8 mouse cellular contexts compared by ENCODE assay signal in the genomic region with DNA sequence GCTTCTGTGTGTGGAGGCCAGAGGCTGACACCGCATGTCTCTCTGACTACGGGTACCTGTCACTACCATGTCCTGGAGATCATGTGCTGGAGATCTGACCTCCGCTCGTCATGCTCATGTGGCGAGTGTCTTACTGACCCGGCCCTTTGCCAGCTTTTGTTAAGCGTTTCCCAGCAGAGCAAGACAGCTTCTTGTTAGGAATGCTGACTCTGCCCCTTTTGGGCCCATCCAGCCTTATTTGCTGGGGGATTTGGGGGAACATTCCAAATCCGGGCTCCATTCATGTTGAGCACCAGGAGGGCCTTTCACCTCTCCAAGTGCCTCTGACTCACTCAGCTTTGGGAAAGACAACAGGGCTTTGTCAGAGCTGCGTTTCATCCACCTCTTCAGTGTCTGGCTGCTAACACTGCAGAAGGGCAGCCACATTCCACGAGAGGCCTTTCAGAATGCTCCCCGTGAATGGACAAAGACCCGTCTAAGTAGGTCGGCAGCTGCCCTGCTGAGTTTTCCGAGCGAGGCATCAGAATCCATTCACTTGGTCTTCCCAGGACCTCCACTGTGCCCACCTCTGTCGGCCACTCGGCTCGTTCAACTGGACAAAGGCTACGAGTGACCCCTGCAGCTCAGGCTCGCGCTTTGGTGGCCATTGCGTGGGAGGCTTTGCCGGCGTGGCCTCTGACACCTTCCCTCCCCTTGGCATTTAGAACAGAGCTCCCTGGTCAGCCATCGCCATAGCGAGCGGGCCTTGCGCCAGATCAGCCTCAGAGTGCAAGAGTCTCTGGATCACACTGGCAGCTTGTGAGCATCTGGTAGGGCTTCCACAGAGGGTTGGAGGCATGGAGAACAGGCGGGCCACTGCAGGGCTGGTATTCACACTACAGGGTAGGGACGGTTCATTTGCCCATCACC. TPM values are rescaled to one million over a fixed set of nuclear protein-coding genes. Genes with fewer than 3 reads are reported as not detected.
DNase-seq lines count a peak whose midpoint lies in the region; ATAC-seq and TF ChIP-seq lines count a peak whose summit lies in the region.

No protein-coding gene starts in this region.

- H3K27ac ChIP-seq in heart, embryonic 15.5 days, result 0 out of 2 replicates have a peak overlapping the region, but pooled peaks have one; percentile 9
- no peak overlapping the region for H3K27ac ChIP-seq in cerebellum, adult 2 months (ENCODE audit: insufficient read depth, low read length)
- H3K27ac ChIP-seq in forebrain, postnatal 0 days (ENCODE audit: low read depth, low read length), result 0 out of 2 replicates have a peak overlapping the region, but pooled peaks have one; percentile 29

- no peaks in the 10 kb centered on the region for H3K27me3 ChIP-seq in heart, embryonic 15.5 days
- no peaks in the 10 kb centered on the region for H3K27me3 ChIP-seq in cerebellum, adult 2 months (ENCODE audit: control insufficient read depth, insufficient read depth, low read length)
- H3K27me3 ChIP-seq in forebrain, postnatal 0 days (ENCODE audit: insufficient read depth, low read length), result no peaks in the 10 kb centered on the region

- no peaks in the 10 kb centered on the region for H3K36me3 ChIP-seq in heart, embryonic 15.5 days
- H3K36me3 ChIP-seq in forebrain, postnatal 0 days (ENCODE audit: insufficient read depth), result no peaks in the 10 kb centered on the region

- no peak overlapping the region for H3K9ac ChIP-seq in heart, embryonic 15.5 days
- no peak overlapping the region for H3K9ac ChIP-seq in forebrain, postnatal 0 days

- no peak for ATAC-seq in heart, embryonic 15.5 days (replicated peaks; ENCODE audit: insufficient number of reproducible peaks, insufficient read depth, low FRiP score, low read depth)
- ATAC-seq in forebrain, postnatal 0 days, result peak; percentile 84

- no peak for TF ChIP-seq CTCF in cerebellum, adult 2 months (IDR thresholded peaks at IDR 0.05; ENCODE audit: borderline replicate concordance, insufficient read depth, low read depth, low read length)
- no peak for TF ChIP-seq CTCF in forebrain, postnatal 0 days (IDR thresholded peaks at IDR 0.05; ENCODE audit: low read depth)

- no peaks in the 10 kb centered on the region for H3K9me3 ChIP-seq in heart, embryonic 15.5 days (replicated peaks)
- H3K9me3 ChIP-seq in forebrain, postnatal 0 days (ENCODE audit: low read length), result no peaks in the 10 kb centered on the region

- DNase-seq in heart, postnatal 10 days, result no peak
- peak; percentile 26 to 36 for DNase-seq in cerebellum, adult 2 months
- DNase-seq in forebrain, postnatal 0 days, result peak; percentile 45
- peak; percentile 47 to 79 for DNase-seq in lung, postnatal 4 days
- no peak for DNase-seq in thymus, postnatal 14 days
- DNase-seq in left cerebral cortex, adult 9 months (ENCODE audit: low spot score in 2 of 2), result no peak
- DNase-seq in adrenal gland, adult 2 months, result no peak

- TF ChIP-seq POLR2A in cerebellum, adult 2 months (IDR thresholded peaks at IDR 0.05; ENCODE audit: borderline replicate concordance, insufficient read depth, low read length), result no peak

- no peak overlapping the region for H3K4me3 ChIP-seq in heart, embryonic 15.5 days
- no peak overlapping the region for H3K4me3 ChIP-seq in cerebellum, adult 2 months (replicated peaks; ENCODE audit: insufficient read depth, low read depth, low read length)
- no peak overlapping the region for H3K4me3 ChIP-seq in forebrain, postnatal 0 days (ENCODE audit: low read depth, low read length)

- 60% methylated on average over 30 of the region's 30 CpGs for WGBS in heart, embryonic 15.5 days
- WGBS in cerebellum, adult 2 months, result 18% methylated on average over 30 of the region's 30 CpGs
- WGBS in forebrain, postnatal 0 days, result 13% methylated on average over 30 of the region's 30 CpGs

- no peak overlapping the region for H3K4me2 ChIP-seq in heart, embryonic 15.5 days
- no peak overlapping the region for H3K4me2 ChIP-seq in forebrain, postnatal 0 days (ENCODE audit: low read depth)

- intact Hi-C loops in heart, postnatal 10 days (cut with DNase I), result no loop called here

- peaks cover 8% of the 10 kb centered on the region for H3K4me1 ChIP-seq in heart, embryonic 15.5 days (replicated peaks)
- no peaks in the 10 kb centered on the region for H3K4me1 ChIP-seq in cerebellum, adult 2 months (ENCODE audit: control insufficient read depth, insufficient read depth, low read length)
- peaks cover 8% of the 10 kb centered on the region; the same call in 1 of the 2 replicates for H3K4me1 ChIP-seq in forebrain, postnatal 0 days (ENCODE audit: insufficient read depth)

RNA-seq across cellular contexts. Expression of a gene that starts 58.3 kb away (rescaled TPM):
- 1.7 and 2.2 TPM in 2 replicates for polyA plus RNA-seq in heart, embryonic 15.5 days (2015; fragmentation: Nextera tagmentation; extraction: Ambion mirVana)
- 1 to 10 TPM; 1.3 to 3.3 TPM for total RNA-seq in heart, postnatal 10 days (2021)
- 0.25 and 0.43 TPM in 2 replicates for polyA plus RNA-seq in cerebellum, adult 2 months (2012; rRNA removed)
- total RNA-seq in forebrain, postnatal 0 days (2014; rRNA removed), result 2.1 and 3.1 TPM in 2 replicates
- 5.3 and 6.5 TPM in 2 replicates for polyA plus RNA-seq in forebrain, postnatal 0 days (2015; fragmentation: Nextera tagmentation; extraction: Ambion mirVana)
- total RNA-seq in adrenal gland, adult 2 months (2021), result under 1 TPM; 0.62 to 0.63 TPM
- 0.24 and 0.62 TPM in 2 replicates for polyA plus RNA-seq in adrenal gland, adult 2 months (2012; rRNA removed)

Comparison
In these comparisons a context has a peak if more than half of its experiments do, and no peak if none do; other contexts are left out.
1. DNase-seq: peak in cerebellum, adult 2 months (2 of 2), forebrain, postnatal 0 days (single experiment) and lung, postnatal 4 days (2 of 2); none in heart, postnatal 10 days (0 of 2), thymus, postnatal 14 days (single experiment), left cerebral cortex, adult 9 months (0 of 2) and adrenal gland, adult 2 months (single experiment).